Mouse (Mus musculus): Measurements from ENCODE around the gene Gm10487.
"Not testable (repeated sequence)": the region's sequence is repeated elsewhere in the genome, so short reads cannot be mapped to it uniquely, and the experiment has no call there.

Gm10487 gene

DNA sequence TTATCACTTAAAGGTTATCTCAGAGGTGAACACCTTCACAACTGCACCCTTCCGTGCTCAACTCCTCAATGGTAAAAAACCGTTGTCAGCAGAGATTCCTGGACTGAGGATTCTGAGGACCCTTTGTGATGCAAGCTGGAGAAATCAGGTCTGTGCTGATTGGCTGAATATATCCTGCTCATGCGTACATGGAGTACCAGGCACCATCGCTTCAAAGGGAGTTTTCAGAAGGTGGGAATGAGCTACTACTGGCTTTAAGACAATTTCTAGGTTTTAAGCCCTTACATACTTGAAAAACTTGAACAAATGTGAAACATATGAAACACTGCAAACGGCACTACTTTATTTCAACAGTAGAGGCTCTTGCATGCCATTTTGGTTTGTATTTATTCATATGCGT, at the start of gene Gm10487:
TSS of gene Gm10487 (minus strand) at position 101 of the 400 bp plus-strand sequence.
- not testable (repeated sequence) for DNase-seq (ENCODE audit: low spot score)

Measured in urinary bladder, postnatal 14 days (tissue).